Mouse (Mus musculus) CH12.LX (cell line): ENCODE results near the gene Ppp2r5e.

Source experiments
- BHLHE40 ChIP-seq: IDR thresholded peaks from 2 replicates; pipeline ENCODE4 v1.6.1; 2011; ENCODE audit warnings: mild to moderate bottlenecking, low read depth, low read length, improper control_type of control experiment
- CHD1 ChIP-seq: IDR thresholded peaks from 2 replicates; pipeline ENCODE4 v1.6.1; 2012; ENCODE audit warnings: low read depth, low read length, improper control_type of control experiment, inconsistent platforms
- CTCF ChIP-seq, 2 experiments: IDR thresholded peaks in 1 of 2; conservative IDR thresholded peaks in 1 of 2; 2 replicates each; pipeline ENCODE4 v1.5.1; 2011 to 2012; ENCODE audit warnings: low read depth in 2 of 2, low read length in 2 of 2, improper control_type of control experiment in 1 of 2, inconsistent platforms in 1 of 2, mild to moderate bottlenecking in 1 of 2, moderate library complexity in 1 of 2
- EP300 ChIP-seq: IDR thresholded peaks from 2 replicates; pipeline ENCODE4 v1.6.1; 2011; ENCODE audit warnings: low read length, improper control_type of control experiment
- GABPA ChIP-seq: IDR thresholded peaks from 2 replicates; pipeline ENCODE4 v1.6.1; 2012; ENCODE audit warnings: low read depth, low read length, improper control_type of control experiment, inconsistent platforms; ENCODE audit not compliant: insufficient replicate concordance
- MAFK ChIP-seq: IDR thresholded peaks from 2 replicates; pipeline ENCODE4 v1.6.1; 2011; ENCODE audit warnings: low read length, improper control_type of control experiment; ENCODE audit not compliant: insufficient replicate concordance
- MEF2A ChIP-seq: IDR thresholded peaks from 2 replicates; pipeline ENCODE4 v1.6.1; 2014; ENCODE audit warnings: low read depth, mild to moderate bottlenecking, inconsistent platforms, low read length, improper control_type of control experiment, borderline replicate concordance
- NELFE ChIP-seq: IDR thresholded peaks from 2 replicates; pipeline ENCODE4 v1.6.1; 2011; ENCODE audit warnings: low read depth, low read length, improper control_type of control experiment
- POLR2A ChIP-seq: IDR thresholded peaks from 2 replicates; pipeline ENCODE4 v1.6.1; 2011; ENCODE audit warnings: low read depth, mild to moderate bottlenecking, improper control_type of control experiment, low read length
- USF1 ChIP-seq: IDR thresholded peaks from 2 replicates; pipeline ENCODE4 v1.6.1; 2014; ENCODE audit warnings: low read depth, mild to moderate bottlenecking, inconsistent platforms, low read length, improper control_type of control experiment

- TF ChIP-seq EP300 (no peak), MAFK (no peak), CTCF (conservative IDR thresholded peaks at IDR 0.05 in 1 of 2, IDR thresholded peaks at IDR 0.05 in 1 of 2; ENCODE audit: low read depth in 2 of 2, low read length in 2 of 2) (no peak), POLR2A (no peak), BHLHE40 (no peak), USF1 (no peak), NELFE (no peak), CHD1 (no peak), GABPA (no peak), MEF2A (no peak)
These were observed 26.8 kb upstream of the Ppp2r5e start for GRCm38 (mm10) chr12:75622835-75623234.
